Mouse (Mus musculus) left cerebral cortex, adult 11 months (tissue): ENCODE measurements around the gene Commd1.

ENCODE experiments used
- DNase-seq: peaks from one replicate; pipeline ENCODE4 v3.0.0; 2022; ENCODE audit warnings: low spot score

The Commd1 gene

GRCm38 (mm10) chr11:22859301-22859632, 122.9 kb downstream of the Commd1 start:
- DNase-seq: no peak

- no peak for DNase-seq
These were observed 123.5 kb downstream of the Commd1 start for GRCm38 (mm10) chr11:22858441-22859300.

- no peak for DNase-seq
These were observed 124.3 kb downstream of the Commd1 start for GRCm38 (mm10) chr11:22857705-22858440.

GRCm38 (mm10) chr11:22857106-22857704, 125.0 kb downstream of the Commd1 start:
- no peak for DNase-seq

GRCm38 (mm10) chr11:22856371-22856965, 125.7 kb downstream of the Commd1 start:
- DNase-seq: no peak

GRCm38 (mm10) chr11:22854571-22854970, 127.6 kb downstream of the Commd1 start:
- no peak for DNase-seq

GRCm38 (mm10) chr11:22853477-22854157, 128.6 kb downstream of the Commd1 start:
- no peak for DNase-seq

- DNase-seq: no peak
These were observed 129.7 kb downstream of the Commd1 start for GRCm38 (mm10) chr11:22852510-22852909.

GRCm38 (mm10) chr11:22851416-22851815, 130.8 kb downstream of the Commd1 start:
- no peak for DNase-seq

GRCm38 (mm10) chr11:22850077-22850476, 132.1 kb downstream of the Commd1 start:
- DNase-seq: no peak

- DNase-seq: no peak
These were observed 133.5 kb downstream of the Commd1 start for GRCm38 (mm10) chr11:22848649-22849195.

- DNase-seq: no peak
These were observed 134.2 kb downstream of the Commd1 start for GRCm38 (mm10) chr11:22847732-22848648.

- no peak for DNase-seq
These were observed 135.0 kb downstream of the Commd1 start for GRCm38 (mm10) chr11:22846960-22847731.
